Mouse (Mus musculus): Measurements from ENCODE around the gene Ap2a1. TPM values are rescaled to one million over a fixed set of nuclear protein-coding genes. Genes with fewer than 3 reads are reported as not detected.

The Ap2a1 gene
- polyA plus RNA-seq, 1 experiment from 2014 or later, result 63.1 TPM

DNA sequence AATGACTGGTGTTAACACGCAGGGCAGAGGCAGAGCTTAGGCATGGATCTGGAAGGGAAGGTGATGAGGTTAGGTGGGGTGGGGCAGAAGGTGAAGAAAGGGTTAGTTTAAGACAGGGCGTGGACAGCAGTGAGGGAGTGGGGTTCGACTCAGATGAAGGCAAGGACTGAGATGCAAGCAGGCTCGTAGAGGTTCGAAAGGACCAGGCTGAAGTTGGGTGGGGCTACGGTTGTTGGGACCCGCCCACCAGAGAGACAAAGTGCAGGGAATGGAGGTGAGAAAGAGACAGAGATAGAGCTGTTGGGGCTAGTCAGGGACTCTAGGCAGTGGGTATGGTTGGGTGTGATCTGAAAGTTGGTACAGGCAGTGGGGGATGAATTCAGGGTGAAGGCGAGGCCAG, 33.0 kb upstream of the Ap2a1 start:
- Histone ChIP-seq H3K9me3 (no peaks in the 10 kb centered on the region), H3K36me3 (peaks cover 13% of the 10 kb centered on the region; the same call in 1 of the 2 replicates)
- WGBS, result 57% methylated on average over 8 of the region's 8 CpGs

DNA sequence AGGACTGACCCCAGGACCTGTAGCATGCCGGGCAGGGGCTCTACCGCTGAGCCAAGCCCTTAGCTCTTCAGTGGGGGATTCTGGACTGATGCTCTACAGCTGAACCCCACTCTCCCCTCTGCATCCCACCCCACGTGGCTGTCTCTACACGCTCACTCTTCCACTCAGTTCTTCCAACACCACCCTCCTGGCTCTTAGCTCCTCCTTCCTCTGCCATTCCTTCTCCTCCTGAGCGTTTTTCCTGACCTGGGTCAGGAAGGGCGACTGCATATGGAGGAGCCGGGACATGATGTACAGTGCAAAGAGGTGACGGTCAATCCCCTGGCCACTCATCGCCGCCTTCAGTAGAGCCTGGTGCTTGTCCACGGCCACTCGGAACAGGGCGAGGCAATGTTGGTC, 31.2 kb upstream of the Ap2a1 start:
- Histone ChIP-seq H3K4me3 (no peak overlapping the region), H3K27me3 (no peaks in the 10 kb centered on the region), H3K4me2 (no peak overlapping the region), H3K9me3 (no peaks in the 10 kb centered on the region), H3K9ac (no peak overlapping the region), H3K4me1 (no peaks in the 10 kb centered on the region; the same call in 1 of the 2 replicates), H3K36me3 (peaks cover 7% of the 10 kb centered on the region; the same call in 1 of the 2 replicates), H3K27ac (no peak overlapping the region)
- 85% methylated on average over 13 of the region's 13 CpGs for WGBS
- no peak for ATAC-seq (ENCODE audit: borderline replicate concordance, extremely low read depth, low FRiP score, low TSS enrichment)

More for the DNA sequence above, 33.0 kb upstream of the Ap2a1 start:
- no peaks in the 10 kb centered on the region; the same call in 1 of the 2 replicates for H3K4me1 ChIP-seq
- no peak overlapping the region for H3K4me2 ChIP-seq
- H3K27ac ChIP-seq, result no peak overlapping the region
- ATAC-seq (ENCODE audit: borderline replicate concordance, extremely low read depth, low FRiP score, low TSS enrichment), result no peak
- H3K9ac ChIP-seq, result no peak overlapping the region
- no peak overlapping the region for H3K4me3 ChIP-seq
- no peaks in the 10 kb centered on the region for H3K27me3 ChIP-seq

DNA sequence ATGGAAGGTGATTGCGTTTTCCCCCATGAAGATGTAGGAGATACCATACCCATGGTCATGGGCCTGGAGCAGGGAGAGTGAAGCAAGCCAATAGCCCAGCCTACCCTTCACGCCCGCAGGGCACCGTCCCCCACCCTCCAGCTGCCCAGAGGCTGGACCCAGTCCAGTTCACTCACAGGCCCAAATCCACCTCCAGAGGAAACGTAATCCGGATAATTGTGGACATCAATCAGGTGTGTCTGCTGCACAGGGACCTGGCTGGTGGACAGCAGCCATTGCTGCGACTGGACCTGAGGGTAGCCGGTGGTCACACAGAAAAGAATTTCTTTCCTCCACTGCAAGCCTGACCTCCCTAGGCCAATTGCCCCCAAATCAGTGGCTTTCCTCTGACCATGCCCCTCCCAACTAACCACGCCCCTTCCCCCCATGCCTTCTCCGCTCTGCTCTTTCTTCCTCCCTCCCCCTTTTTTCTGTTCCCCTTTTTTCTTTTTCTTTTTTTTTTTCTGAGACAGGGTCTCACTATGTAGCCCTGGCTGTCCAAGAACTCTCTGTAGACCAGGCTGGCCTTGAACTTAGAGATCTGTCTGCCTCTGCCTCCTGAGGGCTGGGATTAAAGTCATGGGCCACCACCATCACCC, 30.7 kb upstream of the Ap2a1 start:
- H3K4me2 ChIP-seq, result no peak overlapping the region
- no peak for ATAC-seq (ENCODE audit: borderline replicate concordance, extremely low read depth, low FRiP score, low TSS enrichment)
- H3K27ac ChIP-seq, result no peak overlapping the region
- WGBS, result 84% methylated on average over 10 of the region's 10 CpGs
- H3K4me3 ChIP-seq, result no peak overlapping the region
- H3K9me3 ChIP-seq, result no peaks in the 10 kb centered on the region
- H3K4me1 ChIP-seq, result no peaks in the 10 kb centered on the region; the same call in 1 of the 2 replicates
- H3K27me3 ChIP-seq, result no peaks in the 10 kb centered on the region
- no peak overlapping the region for H3K9ac ChIP-seq
- H3K36me3 ChIP-seq, result peaks cover 6% of the 10 kb centered on the region; the same call in 1 of the 2 replicates

DNA sequence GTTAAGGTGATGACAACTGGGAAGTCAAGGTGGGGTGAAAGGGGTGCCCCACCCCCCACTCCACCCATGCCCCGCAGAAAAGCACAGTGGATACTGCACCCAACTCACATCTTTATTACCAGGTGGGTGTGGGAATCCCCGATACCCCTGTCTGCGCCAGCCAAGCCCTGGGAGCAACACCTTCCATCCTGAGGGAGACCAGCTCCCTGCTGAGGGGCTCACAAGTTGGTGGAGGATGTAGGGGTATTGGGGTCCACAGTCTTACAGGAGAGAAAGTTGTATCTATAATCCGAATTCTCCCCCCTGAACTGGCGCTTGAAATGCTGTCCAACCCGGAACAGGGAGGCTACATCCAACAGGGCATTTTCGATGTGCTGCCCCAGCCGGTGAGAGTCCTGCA, 30.0 kb upstream of the Ap2a1 start:
- H3K4me1 ChIP-seq, result no peaks in the 10 kb centered on the region; the same call in 1 of the 2 replicates
- 76% methylated on average over 8 of the region's 8 CpGs for WGBS
- no peak overlapping the region for H3K9ac ChIP-seq
- no peak overlapping the region for H3K4me3 ChIP-seq
- H3K9me3 ChIP-seq, result no peaks in the 10 kb centered on the region
- ATAC-seq (ENCODE audit: borderline replicate concordance, extremely low read depth, low FRiP score, low TSS enrichment), result no peak
- no peaks in the 10 kb centered on the region for H3K27me3 ChIP-seq
- H3K27ac ChIP-seq, result no peak overlapping the region
- H3K4me2 ChIP-seq, result no peak overlapping the region
- peaks cover 6% of the 10 kb centered on the region; the same call in 1 of the 2 replicates for H3K36me3 ChIP-seq

DNA sequence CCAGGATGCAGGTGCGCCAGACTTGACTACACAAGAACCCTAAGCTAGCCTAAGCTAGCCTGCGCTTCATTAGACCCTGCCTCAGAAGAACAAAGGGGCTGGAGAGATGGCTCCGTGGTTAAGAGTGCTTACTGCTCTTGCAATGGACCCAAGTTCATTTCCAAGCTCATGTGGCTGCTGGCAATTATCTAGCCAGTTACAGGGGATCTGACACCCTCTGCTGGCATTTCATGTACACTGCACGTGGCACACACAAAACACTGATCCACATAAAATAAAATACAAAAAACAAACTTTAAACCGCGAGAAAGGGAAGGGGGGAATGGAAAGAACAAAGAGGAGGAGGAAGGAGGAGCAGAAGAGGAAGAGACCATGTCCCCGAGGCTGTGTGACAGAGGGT, 28.9 kb upstream of the Ap2a1 start:
- 46% methylated on average over 7 of the region's 7 CpGs for WGBS
- H3K27me3 ChIP-seq, result no peaks in the 10 kb centered on the region
- no peak for ATAC-seq (ENCODE audit: borderline replicate concordance, extremely low read depth, low FRiP score, low TSS enrichment)
- peaks cover under 1% of the 10 kb centered on the region for H3K4me1 ChIP-seq
- H3K4me2 ChIP-seq, result no peak overlapping the region
- H3K9ac ChIP-seq, result no peak overlapping the region
- H3K27ac ChIP-seq, result no peak overlapping the region
- H3K36me3 ChIP-seq, result 0 out of 2 replicates have a peak, but pooled peaks cover 3% of the 10 kb centered on the region
- no peaks in the 10 kb centered on the region for H3K9me3 ChIP-seq
- no peak overlapping the region for H3K4me3 ChIP-seq

DNA sequence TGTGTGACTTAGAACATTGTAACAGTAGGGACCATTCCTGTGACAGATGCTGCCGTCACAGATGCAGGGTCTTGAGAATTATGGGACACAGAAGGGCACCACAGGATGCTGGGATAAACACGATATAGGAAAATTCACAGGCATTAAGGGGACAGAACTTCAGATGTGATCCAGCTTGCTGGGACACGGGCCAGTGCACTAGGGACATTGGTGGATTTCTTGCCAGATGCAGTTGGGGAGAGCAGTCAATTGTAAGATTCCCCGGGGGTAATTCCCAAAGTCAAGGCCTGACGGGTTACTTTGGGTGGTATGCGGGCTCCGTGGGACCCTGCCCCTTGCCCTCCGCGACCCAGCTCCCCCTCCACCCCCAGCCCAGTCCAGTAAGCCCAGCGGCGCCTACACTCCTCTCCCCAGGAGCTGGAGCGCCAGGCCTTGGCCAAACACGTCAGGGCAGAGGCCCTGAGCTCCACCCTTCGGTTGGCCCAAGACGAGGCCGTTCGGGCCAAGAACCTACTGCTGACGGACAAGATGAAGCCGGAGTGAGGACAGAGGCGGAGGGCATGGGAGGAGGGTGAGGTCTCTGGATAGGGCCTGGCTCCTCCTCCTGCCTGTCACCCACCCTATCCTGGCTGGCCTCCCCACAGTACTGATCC, 28.0 kb upstream of the Ap2a1 start:
- Histone ChIP-seq H3K9me3 (no peaks in the 10 kb centered on the region), H3K4me3 (no peak overlapping the region), H3K27ac (peak overlapping the region; percentile 50), H3K4me2 (no peak overlapping the region), H3K4me1 (peaks cover 7% of the 10 kb centered on the region), H3K9ac (0 out of 2 replicates have a peak overlapping the region, but pooled peaks have one; percentile 7), H3K36me3 (no peaks in the 10 kb centered on the region), H3K27me3 (no peaks in the 10 kb centered on the region)
- 62% methylated on average over 20 of the region's 20 CpGs for WGBS
- ATAC-seq (ENCODE audit: borderline replicate concordance, extremely low read depth, low FRiP score, low TSS enrichment), result 0 out of 2 replicates have a peak, but pooled peaks have one; percentile 4

DNA sequence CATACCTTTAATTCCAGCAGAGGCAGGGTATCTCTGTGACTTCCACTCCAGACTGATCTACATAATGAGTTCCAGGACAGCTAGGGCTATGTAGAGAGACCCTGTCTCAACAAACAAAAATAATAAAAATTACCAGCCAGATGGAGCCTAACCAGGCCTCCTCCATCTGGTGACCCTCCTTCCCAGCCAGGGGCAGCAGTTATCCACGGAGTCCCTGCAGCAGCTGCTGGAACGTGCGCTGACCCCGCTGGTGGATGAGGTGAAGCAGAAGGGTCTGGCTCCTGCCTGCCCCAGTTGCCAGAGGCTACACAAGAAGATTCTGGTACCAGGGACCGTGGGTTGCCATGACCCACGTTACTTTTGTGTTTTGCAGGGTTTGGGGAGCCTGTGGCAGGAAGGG, 27.0 kb upstream of the Ap2a1 start:
- no peak overlapping the region for H3K9ac ChIP-seq
- H3K27me3 ChIP-seq, result peaks cover 6% of the 10 kb centered on the region
- H3K36me3 ChIP-seq, result no peaks in the 10 kb centered on the region
- no peak overlapping the region for H3K4me3 ChIP-seq
- 59% methylated on average over 6 of the region's 6 CpGs for WGBS
- no peaks in the 10 kb centered on the region for H3K9me3 ChIP-seq
- no peak overlapping the region for H3K27ac ChIP-seq
- peaks cover 17% of the 10 kb centered on the region for H3K4me1 ChIP-seq
- ATAC-seq (ENCODE audit: borderline replicate concordance, extremely low read depth, low FRiP score, low TSS enrichment), result no peak
- H3K4me2 ChIP-seq, result no peak overlapping the region

DNA sequence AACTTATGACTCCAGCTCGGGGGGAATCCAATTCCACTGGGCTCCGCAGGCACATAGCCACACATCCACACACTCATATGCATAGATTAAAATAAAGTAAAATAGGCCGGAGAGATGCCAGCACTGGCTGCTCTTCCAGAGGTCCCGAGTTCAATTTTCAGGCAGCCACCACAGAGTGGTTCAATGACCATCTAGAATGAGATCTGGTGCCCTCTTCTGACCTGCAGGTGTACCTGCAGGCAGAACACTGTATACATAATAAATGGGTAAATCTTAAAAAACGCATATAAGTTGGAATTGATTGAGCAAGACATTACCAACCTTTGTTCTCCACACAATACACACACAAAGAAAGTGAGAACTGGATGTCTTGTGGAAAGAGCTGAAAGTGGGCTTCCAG, 26.3 kb upstream of the Ap2a1 start:
- no peak overlapping the region for H3K4me2 ChIP-seq
- H3K4me3 ChIP-seq, result no peak overlapping the region
- H3K27me3 ChIP-seq, result peaks cover 12% of the 10 kb centered on the region
- no peaks in the 10 kb centered on the region for H3K9me3 ChIP-seq
- ATAC-seq (ENCODE audit: borderline replicate concordance, extremely low read depth, low FRiP score, low TSS enrichment), result no peak
- no peak overlapping the region for H3K9ac ChIP-seq
- H3K27ac ChIP-seq, result no peak overlapping the region
- WGBS, result 48% methylated on average over 5 of the region's 5 CpGs
- peaks cover 17% of the 10 kb centered on the region for H3K4me1 ChIP-seq
- H3K36me3 ChIP-seq, result no peaks in the 10 kb centered on the region

DNA sequence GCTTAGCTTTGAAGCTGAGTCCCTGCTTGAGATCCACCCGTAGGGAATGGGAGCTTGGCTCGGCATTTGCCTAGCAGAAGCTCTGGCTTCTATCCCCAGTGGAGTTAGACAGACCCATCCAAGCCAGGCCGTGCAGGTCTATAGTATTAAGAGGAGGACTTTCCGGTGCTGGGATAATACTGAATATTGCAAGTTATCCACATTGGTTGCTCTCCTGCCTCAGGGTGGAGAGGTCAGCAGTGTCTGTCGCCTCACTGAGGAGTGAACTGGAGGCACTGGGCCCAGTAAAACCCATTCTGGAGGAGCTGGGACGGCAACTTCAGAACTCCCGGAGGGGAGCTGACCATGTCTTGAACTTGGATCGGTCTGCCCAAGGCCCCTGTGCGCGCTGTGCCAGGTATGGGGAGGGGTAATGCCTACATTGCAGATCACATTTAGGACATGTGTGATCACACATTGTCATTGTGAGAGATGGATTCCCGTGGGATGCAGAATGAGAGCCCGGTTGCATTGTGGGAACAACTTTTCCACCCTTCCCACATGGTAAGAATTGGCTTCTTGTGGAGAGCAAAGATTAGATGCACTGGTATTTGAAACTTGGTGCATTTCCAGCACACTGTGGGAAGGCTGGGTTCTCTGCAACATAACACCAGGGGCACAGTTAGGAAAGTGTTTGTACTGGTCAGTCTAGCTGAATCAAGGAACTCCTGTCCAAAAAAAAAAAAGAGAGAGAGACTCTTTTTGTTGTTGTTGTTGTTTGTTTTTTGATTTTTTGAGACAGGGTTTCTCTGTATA, 25.0 kb upstream of the Ap2a1 start:
- Histone ChIP-seq H3K27me3 (peaks cover 25% of the 10 kb centered on the region), H3K4me3 (no peak overlapping the region), H3K27ac (no peak overlapping the region), H3K36me3 (no peaks in the 10 kb centered on the region), H3K4me2 (no peak overlapping the region), H3K4me1 (peaks cover 17% of the 10 kb centered on the region), H3K9ac (no peak overlapping the region), H3K9me3 (no peaks in the 10 kb centered on the region)
- ATAC-seq (ENCODE audit: borderline replicate concordance, extremely low read depth, low FRiP score, low TSS enrichment), result no peak
- WGBS, result 82% methylated on average over 12 of the region's 12 CpGs

DNA sequence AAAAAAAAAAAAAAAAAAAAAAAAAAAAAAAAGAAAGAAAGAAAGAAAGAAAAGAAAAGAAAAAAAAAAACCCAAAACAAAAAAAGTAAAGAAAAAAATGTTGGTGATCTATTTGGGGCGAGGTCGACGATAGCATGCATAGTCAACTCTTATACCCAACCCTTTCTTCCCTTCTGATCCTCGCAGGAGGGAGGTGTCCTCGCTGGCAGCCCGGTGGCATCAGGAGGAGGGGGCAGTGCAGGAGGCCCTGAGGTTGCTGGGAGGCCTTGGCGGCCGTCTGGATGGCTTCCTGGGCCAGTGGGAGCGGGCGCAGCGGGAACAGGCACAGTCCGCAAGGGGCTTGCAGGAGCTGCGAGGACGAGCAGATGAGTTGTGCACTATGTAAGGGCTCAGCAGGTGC, 24.3 kb upstream of the Ap2a1 start:
- ATAC-seq (ENCODE audit: borderline replicate concordance, extremely low read depth, low FRiP score, low TSS enrichment), result no peak
- H3K4me3 ChIP-seq, result no peak overlapping the region
- 58% methylated on average over 14 of the region's 14 CpGs for WGBS
- H3K36me3 ChIP-seq, result no peaks in the 10 kb centered on the region
- no peak overlapping the region for H3K9ac ChIP-seq
- H3K27me3 ChIP-seq, result peaks cover 28% of the 10 kb centered on the region
- H3K4me2 ChIP-seq, result no peak overlapping the region
- H3K9me3 ChIP-seq, result no peaks in the 10 kb centered on the region
- peaks cover 17% of the 10 kb centered on the region for H3K4me1 ChIP-seq
- no peak overlapping the region for H3K27ac ChIP-seq

DNA sequence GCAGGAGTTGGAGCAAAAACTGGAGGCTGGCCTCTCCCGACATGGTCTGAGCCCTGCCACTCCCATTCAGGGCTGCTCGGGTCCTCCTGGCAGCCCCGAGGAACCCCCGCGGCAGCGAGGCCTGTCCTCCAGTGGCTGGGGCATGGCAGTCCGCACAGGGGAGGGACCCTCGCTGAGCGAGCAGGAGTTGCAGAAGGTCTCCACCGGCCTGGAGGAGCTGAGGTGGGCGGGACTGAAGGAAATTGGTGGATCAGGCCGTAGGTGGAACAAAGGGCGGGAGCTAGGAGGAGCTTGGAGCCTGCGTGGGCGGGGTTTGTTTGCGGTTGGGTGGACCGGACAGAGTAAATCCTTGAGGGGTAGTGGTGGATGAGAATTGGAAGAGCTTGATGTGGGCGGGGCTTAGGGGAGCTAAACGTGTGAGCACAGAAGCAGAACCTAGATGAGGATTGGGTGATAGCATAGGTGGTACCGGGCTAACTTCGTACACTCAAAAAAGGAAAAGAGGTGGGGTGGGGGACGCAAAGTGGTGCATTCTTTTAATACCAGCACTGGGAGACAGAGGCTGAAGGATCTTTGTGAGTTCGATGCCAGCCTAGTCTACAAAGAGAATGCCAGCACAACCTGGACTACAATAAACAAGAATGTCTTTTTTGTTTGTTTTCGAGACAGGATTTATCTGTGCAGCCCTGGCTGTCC, 23.5 kb upstream of the Ap2a1 start:
- Histone ChIP-seq H3K9me3 (no peaks in the 10 kb centered on the region), H3K4me3 (peak overlapping the region; percentile 56), H3K36me3 (no peaks in the 10 kb centered on the region), H3K4me2 (peak overlapping the region; percentile 99), H3K4me1 (peaks cover 17% of the 10 kb centered on the region), H3K9ac (peak overlapping the region; percentile 61), H3K27ac (peak overlapping the region; percentile 86), H3K27me3 (peaks cover 36% of the 10 kb centered on the region)
- 4% methylated on average over 24 of the region's 24 CpGs for WGBS
- ATAC-seq (ENCODE audit: borderline replicate concordance, extremely low read depth, low FRiP score, low TSS enrichment), result peak; percentile 92
